Mouse (Mus musculus) ES-Bruce4 (cell line): Measurements from ENCODE around the gene Abcg8. TPM values are rescaled to one million over a fixed set of nuclear protein-coding genes. Genes with fewer than 3 reads are reported as not detected.

Experiments
- H3K27ac ChIP-seq: 2 replicates; pipeline ENCODE4 v1.5.1; 2012; ENCODE audit warnings: low read length, inconsistent platforms; ENCODE audit not compliant: insufficient read depth
- H3K27me3 ChIP-seq: 2 replicates; pipeline ENCODE4 v1.6.1; 2012; ENCODE audit warnings: mild to moderate bottlenecking, low read length, inconsistent platforms; ENCODE audit not compliant: control insufficient read depth, poor library complexity, insufficient read depth, severe bottlenecking
- H3K36me3 ChIP-seq: 2 replicates; pipeline ENCODE4 v1.6.1; 2012; ENCODE audit warnings: inconsistent platforms, mild to moderate bottlenecking, low read length, moderate library complexity; ENCODE audit not compliant: control insufficient read depth, poor library complexity, insufficient read depth, severe bottlenecking
- H3K4me1 ChIP-seq: one replicate; pipeline ENCODE4 v1.8.1; 2011; ENCODE audit warnings: low read length; ENCODE audit not compliant: control insufficient read depth, insufficient read depth
- H3K4me3 ChIP-seq: 2 replicates; pipeline ENCODE4 v1.5.1; 2011; ENCODE audit warnings: low read depth, mild to moderate bottlenecking, low read length
- H3K9ac ChIP-seq: 2 replicates; pipeline ENCODE4 v1.6.1; 2012; ENCODE audit warnings: low read depth, mild to moderate bottlenecking, inconsistent platforms; ENCODE audit not compliant: poor library complexity, severe bottlenecking
- H3K9me3 ChIP-seq: replicated peaks from 2 replicates; pipeline ENCODE4 v1.6.1; 2012; ENCODE audit warnings: mild to moderate bottlenecking, low read length, inconsistent platforms; ENCODE audit not compliant: control insufficient read depth, poor library complexity, insufficient read depth, severe bottlenecking
- CTCF ChIP-seq: IDR thresholded peaks from one replicate; pipeline ENCODE4 v1.8.1; 2011; ENCODE audit warnings: low read depth, low read length
- EP300 ChIP-seq: IDR thresholded peaks from 2 replicates; pipeline ENCODE4 v1.6.1; 2011; ENCODE audit warnings: low read depth, low read length; ENCODE audit not compliant: insufficient read depth
- POLR2A ChIP-seq: IDR thresholded peaks from one replicate; pipeline ENCODE4 v1.8.1; 2011; ENCODE audit warnings: low read length; ENCODE audit not compliant: insufficient read depth
- polyA plus RNA-seq: library from polyadenylated mRNA; stranded (reverse); fragments of >200 nt; gene quantifications from 2 replicates; pipeline ENCODE4 v1.2.4, GENCODE M21; 2011; ENCODE audit warnings: low read depth; ENCODE audit not compliant: missing spikeins, insufficient read depth, insufficient read length

The Abcg8 gene
- polyA plus RNA-seq, 1 experiment = not detected

- Histone ChIP-seq H3K4me3 (no peak overlapping the region), H3K9ac (no peak overlapping the region), H3K9me3 (no peaks in the 10 kb centered on the region), H3K36me3 (no peaks in the 10 kb centered on the region), H3K4me1 (no peaks in the 10 kb centered on the region), H3K27me3 (no peaks in the 10 kb centered on the region), H3K27ac (no peak overlapping the region)
- TF ChIP-seq POLR2A (no peak), CTCF (no peak), EP300 (no peak)
Observed at GRCm38 (mm10) chr17:84665053-84665452, 11.0 kb upstream of the Abcg8 start.

- no peaks in the 10 kb centered on the region for H3K27me3 ChIP-seq
- no peaks in the 10 kb centered on the region for H3K4me1 ChIP-seq
- no peaks in the 10 kb centered on the region for H3K36me3 ChIP-seq
- no peaks in the 10 kb centered on the region for H3K9me3 ChIP-seq
- H3K27ac ChIP-seq = no peak overlapping the region
- H3K9ac ChIP-seq = no peak overlapping the region
- H3K4me3 ChIP-seq = no peak overlapping the region
- TF ChIP-seq POLR2A (no peak), EP300 (no peak), CTCF (no peak)
Observed at GRCm38 (mm10) chr17:84665691-84666090, 10.4 kb upstream of the Abcg8 start.

- Histone ChIP-seq H3K27ac (no peak overlapping the region), H3K9me3 (no peaks in the 10 kb centered on the region), H3K36me3 (no peaks in the 10 kb centered on the region), H3K27me3 (no peaks in the 10 kb centered on the region), H3K4me1 (no peaks in the 10 kb centered on the region), H3K4me3 (no peak overlapping the region), H3K9ac (no peak overlapping the region)
- no peak for TF ChIP-seq EP300
- no peak for TF ChIP-seq POLR2A
- TF ChIP-seq CTCF = no peak
Observed at GRCm38 (mm10) chr17:84667848-84668247, 8.3 kb upstream of the Abcg8 start.

GRCm38 (mm10) chr17:84672376-84673369 is 3.4 kb upstream of the Abcg8 start:
- Histone ChIP-seq H3K9ac (no peak overlapping the region), H3K4me1 (no peaks in the 10 kb centered on the region), H3K36me3 (no peaks in the 10 kb centered on the region), H3K9me3 (no peaks in the 10 kb centered on the region), H3K27ac (no peak overlapping the region), H3K4me3 (no peak overlapping the region), H3K27me3 (no peaks in the 10 kb centered on the region)
- no peak for TF ChIP-seq POLR2A
- no peak for TF ChIP-seq EP300
- no peak for TF ChIP-seq CTCF

- no peak overlapping the region for H3K9ac ChIP-seq
- H3K4me3 ChIP-seq = no peak overlapping the region
- no peaks in the 10 kb centered on the region for H3K36me3 ChIP-seq
- H3K9me3 ChIP-seq = no peaks in the 10 kb centered on the region
- no peaks in the 10 kb centered on the region for H3K4me1 ChIP-seq
- H3K27me3 ChIP-seq = no peaks in the 10 kb centered on the region
- TF ChIP-seq POLR2A (no peak), EP300 (no peak), CTCF (no peak)
- no peak overlapping the region for H3K27ac ChIP-seq
Observed at GRCm38 (mm10) chr17:84674048-84674447, 2.1 kb upstream of the Abcg8 start.

- no peak overlapping the region for H3K9ac ChIP-seq
- H3K27me3 ChIP-seq = no peaks in the 10 kb centered on the region
- H3K4me1 ChIP-seq = no peaks in the 10 kb centered on the region
- H3K9me3 ChIP-seq = no peaks in the 10 kb centered on the region
- no peaks in the 10 kb centered on the region for H3K36me3 ChIP-seq
- no peak overlapping the region for H3K27ac ChIP-seq
- no peak for TF ChIP-seq EP300
- H3K4me3 ChIP-seq = no peak overlapping the region
Observed at GRCm38 (mm10) chr17:84675204-84675603, 898 bp upstream of the Abcg8 start.
